Mouse (Mus musculus) embryonic facial prominence, embryonic 15.5 days (tissue): Measurements from ENCODE around the gene Csrp1. TPM values are rescaled to one million over a fixed set of nuclear protein-coding genes. Genes with fewer than 3 reads are reported as not detected.

Source experiments
- ATAC-seq: fragments of 200-750 bp; cut with Nextera tagmentation; 2 replicates; pipeline ENCODE4 v1.8.0; 2017; ENCODE audit warnings: low read depth, moderate TSS enrichment; ENCODE audit not compliant: insufficient number of reproducible peaks, low FRiP score, low TSS enrichment
- H3K27ac ChIP-seq: fragments of 300-500 bp; sonication (generic); replicated peaks from 2 replicates; pipeline ENCODE4 v1.5.1; 2015; ENCODE audit warnings: mild to moderate bottlenecking, inconsistent platforms
- H3K27me3 ChIP-seq: fragments of 300-500 bp; sonication (generic); 2 replicates; pipeline ENCODE4 v1.6.1; 2015; ENCODE audit warnings: inconsistent platforms
- H3K36me3 ChIP-seq: fragments of 300-500 bp; sonication (generic); 2 replicates; pipeline ENCODE4 v1.6.1; 2015; ENCODE audit warnings: mild to moderate bottlenecking, inconsistent platforms
- H3K4me1 ChIP-seq: fragments of 300-500 bp; sonication (generic); 2 replicates; pipeline ENCODE4 v1.6.1; 2015; ENCODE audit warnings: inconsistent platforms
- H3K4me2 ChIP-seq: fragments of 300-500 bp; sonication (generic); replicated peaks from 2 replicates; pipeline ENCODE4 v1.6.1; 2015; ENCODE audit warnings: mild to moderate bottlenecking, inconsistent platforms
- H3K4me3 ChIP-seq: fragments of 300-500 bp; sonication (generic); replicated peaks from 2 replicates; pipeline ENCODE4 v1.5.1; 2015; ENCODE audit warnings: mild to moderate bottlenecking, inconsistent platforms
- H3K9ac ChIP-seq: fragments of 300-500 bp; sonication (generic); 2 replicates; pipeline ENCODE4 v1.6.1; 2015; ENCODE audit warnings: inconsistent platforms
- H3K9me3 ChIP-seq: fragments of 300-500 bp; sonication (generic); replicated peaks from 2 replicates; pipeline ENCODE4 v1.6.1; 2016; ENCODE audit warnings: inconsistent platforms
- WGBS: fragments of 180-500 bp; shearing (Covaris S2); methylation state at CpG from one replicate; pipeline ENCODE4 v1.1.7; 2015; 5-methylcytosine and 5-hydroxymethylcytosine counted together
- polyA plus RNA-seq: library from polyadenylated mRNA; unstranded; fragments of >200 nt; fragmentation: Nextera tagmentation; extraction: Ambion mirVana; gene quantifications from 2 replicates; pipeline ENCODE4 v1.2.1, GENCODE M21; 2015

The Csrp1 gene
- polyA plus RNA-seq: 118 and 128 TPM in 2 replicates

DNA sequence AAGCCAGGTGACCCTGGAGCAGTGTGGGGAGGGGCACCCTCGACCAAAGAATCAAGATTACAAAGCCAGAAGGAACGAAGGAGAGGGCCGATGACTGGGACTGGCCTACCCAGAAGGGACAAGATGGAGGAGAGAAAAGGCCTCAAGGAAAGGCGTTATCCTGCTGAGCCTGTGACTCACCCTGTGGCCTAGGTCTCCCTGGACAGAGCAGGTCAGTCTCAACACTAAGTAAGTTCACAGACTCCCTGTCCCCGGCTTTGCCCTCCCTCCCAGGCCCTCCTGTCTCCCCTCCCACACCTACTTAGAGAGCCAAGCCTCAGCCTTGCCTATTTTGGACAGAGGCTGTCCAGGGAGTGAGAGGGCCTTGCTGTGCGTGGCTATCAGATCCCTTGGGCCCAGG is at the start of gene Csrp1:
Csrp1 (plus strand) TSS at position 79 of the 400 bp plus-strand sequence.
- H3K4me1 ChIP-seq: 0 out of 2 replicates have a peak, but pooled peaks cover 4% of the 10 kb centered on the region
- H3K4me3 ChIP-seq: no peak within 1 kb of the TSS
- H3K4me2 ChIP-seq: no peak within 1 kb of the TSS
- H3K27me3 ChIP-seq: no peaks in the 10 kb centered on the region
- H3K27ac ChIP-seq: no peak within 1 kb of the TSS
- H3K9ac ChIP-seq: no peak within 1 kb of the TSS
- ATAC-seq: 0 out of 2 replicates have a peak, but pooled peaks have one; percentile 22
- H3K36me3 ChIP-seq: no peaks in the 10 kb centered on the region
- H3K9me3 ChIP-seq: no peaks in the 10 kb centered on the region
- WGBS: 65% methylated on average over 6 of the region's 6 CpGs

DNA sequence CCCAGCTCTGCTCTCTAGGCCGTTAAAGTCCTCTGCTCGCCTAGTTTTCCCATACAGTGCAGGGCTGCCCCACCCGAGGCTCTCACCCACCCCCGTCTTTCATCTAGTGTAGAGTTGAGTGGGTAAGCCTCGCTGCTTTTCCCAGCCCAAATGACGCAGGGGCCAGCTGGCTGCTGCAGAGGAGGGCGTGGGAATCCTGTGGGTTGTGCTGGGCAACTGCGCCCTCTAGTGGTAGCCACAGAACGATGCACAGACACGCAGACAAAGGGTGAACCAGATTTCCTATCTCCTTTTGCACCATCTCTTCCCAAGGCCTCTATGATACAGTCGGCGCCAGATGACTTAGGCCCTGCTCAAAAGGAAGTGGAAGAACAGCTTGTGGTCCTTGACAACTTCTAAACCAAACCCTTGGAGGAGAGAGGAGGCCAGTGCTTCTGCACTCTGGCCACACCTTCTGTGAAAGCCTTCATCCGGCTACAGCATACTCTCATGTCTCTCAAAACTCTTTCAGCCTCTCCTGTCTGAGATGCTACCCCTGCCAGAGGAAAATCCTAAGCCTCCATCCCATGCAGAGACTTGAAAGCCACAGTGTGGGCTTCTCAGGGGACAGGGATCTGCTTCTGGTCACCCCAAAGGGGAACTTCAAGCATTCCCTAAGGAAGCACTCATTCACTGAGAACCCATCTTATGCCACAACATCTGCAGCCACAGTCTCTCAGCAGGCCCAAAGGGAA is 49.3 kb upstream of the Csrp1 start:
- no peaks in the 10 kb centered on the region for H3K36me3 ChIP-seq
- peak overlapping the region; percentile 40 for H3K4me2 ChIP-seq
- WGBS: 8% methylated on average over 13 of the region's 13 CpGs
- peak; percentile 64 for ATAC-seq
- no peak overlapping the region for H3K9ac ChIP-seq
- H3K27me3 ChIP-seq: 0 out of 2 replicates have a peak, but pooled peaks cover 5% of the 10 kb centered on the region
- no peak overlapping the region for H3K4me3 ChIP-seq
- peak overlapping the region; percentile 39; the same call in 1 of the 2 replicates for H3K27ac ChIP-seq
- H3K4me1 ChIP-seq: peaks cover 42% of the 10 kb centered on the region
- no peaks in the 10 kb centered on the region for H3K9me3 ChIP-seq

DNA sequence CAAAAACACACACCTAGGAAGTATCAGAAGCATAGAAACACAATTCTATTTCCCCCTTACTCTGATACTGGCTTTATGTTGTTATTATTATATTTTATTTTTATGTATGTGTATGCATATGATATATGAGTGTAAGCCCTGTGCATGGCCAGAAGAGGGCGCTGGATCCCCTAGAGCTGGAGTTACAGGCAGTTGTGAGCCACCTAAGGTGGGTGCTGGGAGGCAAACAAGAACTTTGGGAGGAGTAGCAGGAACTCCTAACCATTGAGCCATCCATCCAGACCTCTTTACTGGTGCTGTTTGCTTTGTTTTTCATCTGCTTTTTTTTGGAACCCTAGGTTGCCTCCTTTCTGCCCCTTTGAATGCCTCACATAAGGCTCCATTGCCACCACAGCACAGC is 48.5 kb upstream of the Csrp1 start:
- H3K27me3 ChIP-seq: 0 out of 2 replicates have a peak, but pooled peaks cover 5% of the 10 kb centered on the region
- peaks cover 41% of the 10 kb centered on the region for H3K4me1 ChIP-seq
- H3K9ac ChIP-seq: no peak overlapping the region
- H3K9me3 ChIP-seq: no peaks in the 10 kb centered on the region
- no peak overlapping the region for H3K4me3 ChIP-seq
- WGBS: 21% methylated on average over 1 of the region's 1 CpGs
- no peak overlapping the region for H3K4me2 ChIP-seq
- no peak overlapping the region for H3K27ac ChIP-seq
- ATAC-seq: no peak
- no peaks in the 10 kb centered on the region for H3K36me3 ChIP-seq

DNA sequence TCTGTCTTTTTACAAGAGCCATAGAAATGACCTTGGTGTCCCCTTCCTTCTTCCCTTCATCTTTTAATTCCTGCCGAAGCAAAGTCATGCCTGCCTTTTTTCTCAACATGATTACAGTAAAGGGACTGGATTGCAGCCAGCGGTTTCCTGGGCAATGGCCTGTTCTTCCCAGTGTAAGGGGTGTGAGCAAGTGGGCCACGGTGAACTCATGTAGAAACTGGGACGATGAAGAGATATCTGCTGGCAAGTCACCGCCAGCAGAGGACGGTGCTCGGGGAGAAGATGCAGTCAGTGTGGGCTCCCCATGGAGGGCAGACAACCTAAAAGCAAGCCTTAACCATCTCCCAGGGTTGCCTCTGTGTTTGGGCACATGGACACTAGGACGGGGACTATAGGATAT is 47.9 kb upstream of the Csrp1 start:
- Histone ChIP-seq H3K9ac (no peak overlapping the region), H3K4me1 (peaks cover 41% of the 10 kb centered on the region), H3K27ac (0 out of 2 replicates have a peak overlapping the region, but pooled peaks have one; percentile 8), H3K4me2 (no peak overlapping the region), H3K4me3 (no peak overlapping the region), H3K36me3 (no peaks in the 10 kb centered on the region), H3K27me3 (0 out of 2 replicates have a peak, but pooled peaks cover 5% of the 10 kb centered on the region), H3K9me3 (no peaks in the 10 kb centered on the region)
- 66% methylated on average over 8 of the region's 8 CpGs for WGBS
- no peak for ATAC-seq

DNA sequence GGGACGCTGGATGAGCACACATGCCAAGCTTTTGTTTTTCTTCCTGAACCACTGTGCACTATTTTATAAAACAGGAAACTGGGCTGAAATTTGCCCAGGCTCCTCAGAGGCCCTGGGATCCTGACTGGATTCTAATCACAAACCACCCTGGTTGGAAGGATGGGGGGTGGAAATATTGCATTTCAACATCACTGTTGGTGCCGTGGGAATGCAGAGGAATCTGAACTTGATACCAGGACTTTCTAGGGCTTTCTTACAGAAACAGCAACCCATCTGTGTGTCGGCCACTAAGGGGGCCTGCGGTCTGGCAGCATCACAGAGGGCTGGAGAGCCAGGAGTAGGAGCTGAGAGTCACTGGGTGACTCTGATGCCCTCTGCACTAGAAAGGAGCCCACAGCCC is 47.5 kb upstream of the Csrp1 start:
- Histone ChIP-seq H3K4me3 (no peak overlapping the region), H3K4me2 (no peak overlapping the region), H3K9ac (no peak overlapping the region), H3K9me3 (no peaks in the 10 kb centered on the region), H3K27me3 (0 out of 2 replicates have a peak, but pooled peaks cover 5% of the 10 kb centered on the region), H3K27ac (0 out of 2 replicates have a peak overlapping the region, but pooled peaks have one; percentile 8), H3K4me1 (peaks cover 41% of the 10 kb centered on the region), H3K36me3 (no peaks in the 10 kb centered on the region)
- ATAC-seq: no peak
- 54% methylated on average over 4 of the region's 4 CpGs for whole genome bisulfite sequencing

DNA sequence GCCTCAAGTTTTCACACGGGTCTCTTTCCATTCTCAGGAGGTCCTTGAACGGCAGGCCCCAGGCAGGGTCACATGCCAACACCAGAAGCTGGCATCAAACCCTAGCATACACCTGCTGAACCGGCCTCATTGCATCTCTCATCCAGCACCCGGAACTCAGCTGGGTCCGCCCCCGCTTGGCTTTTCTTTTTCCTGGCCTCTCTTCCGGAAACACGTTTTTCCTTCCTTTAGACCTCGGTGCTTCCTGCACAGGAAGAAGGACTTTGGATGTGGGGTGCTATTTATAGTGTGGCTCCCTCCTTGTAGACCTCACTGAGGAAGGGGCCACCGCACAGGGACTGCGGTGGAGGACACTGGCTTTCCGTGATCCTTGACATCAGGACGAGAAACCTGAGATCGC is 46.4 kb upstream of the Csrp1 start:
- Histone ChIP-seq H3K27me3 (0 out of 2 replicates have a peak, but pooled peaks cover 5% of the 10 kb centered on the region), H3K4me3 (no peak overlapping the region), H3K27ac (no peak overlapping the region), H3K9ac (no peak overlapping the region), H3K4me1 (peaks cover 36% of the 10 kb centered on the region), H3K36me3 (no peaks in the 10 kb centered on the region), H3K9me3 (no peaks in the 10 kb centered on the region), H3K4me2 (no peak overlapping the region)
- no peak for ATAC-seq
- WGBS: 77% methylated on average over 14 of the region's 14 CpGs

DNA sequence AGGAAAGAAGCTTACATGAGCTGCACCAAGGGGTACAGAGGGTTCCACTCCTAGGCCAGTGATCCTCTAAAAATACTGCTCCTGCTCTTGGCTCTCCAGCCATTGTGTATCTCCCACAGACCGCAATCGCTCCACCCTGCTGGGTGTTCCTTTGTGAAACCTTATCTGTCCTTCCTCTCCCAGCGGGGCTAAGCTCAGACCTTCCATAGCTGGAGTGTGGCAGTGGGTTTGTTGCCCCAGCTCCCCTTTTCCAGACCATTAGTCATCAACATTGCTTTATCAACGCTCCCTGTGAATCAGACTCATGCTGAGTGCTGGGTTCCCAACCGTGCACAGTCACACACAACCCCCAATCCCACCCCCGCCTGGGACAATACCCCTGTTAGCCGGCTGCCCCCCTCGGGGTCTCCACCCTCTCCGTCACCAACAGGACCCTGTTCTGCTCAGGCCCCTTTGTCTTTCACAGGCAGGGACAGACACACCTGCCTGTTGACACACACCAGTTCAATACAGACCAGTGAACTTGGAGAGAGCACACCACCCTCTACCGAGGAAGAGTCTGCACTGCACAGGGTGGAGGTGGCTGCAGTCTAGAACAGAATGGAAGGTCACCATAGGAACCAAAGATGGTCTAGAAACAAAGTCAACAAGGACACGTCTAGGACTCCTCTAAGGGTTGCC is 44.3 kb upstream of the Csrp1 start:
- no peak for ATAC-seq
- H3K9ac ChIP-seq: no peak overlapping the region
- H3K27me3 ChIP-seq: no peaks in the 10 kb centered on the region
- no peak overlapping the region for H3K4me2 ChIP-seq
- no peaks in the 10 kb centered on the region for H3K36me3 ChIP-seq
- 39% methylated on average over 11 of the region's 11 CpGs for WGBS
- no peak overlapping the region for H3K4me3 ChIP-seq
- peaks cover 15% of the 10 kb centered on the region for H3K4me1 ChIP-seq
- no peaks in the 10 kb centered on the region for H3K9me3 ChIP-seq
- H3K27ac ChIP-seq: no peak overlapping the region

DNA sequence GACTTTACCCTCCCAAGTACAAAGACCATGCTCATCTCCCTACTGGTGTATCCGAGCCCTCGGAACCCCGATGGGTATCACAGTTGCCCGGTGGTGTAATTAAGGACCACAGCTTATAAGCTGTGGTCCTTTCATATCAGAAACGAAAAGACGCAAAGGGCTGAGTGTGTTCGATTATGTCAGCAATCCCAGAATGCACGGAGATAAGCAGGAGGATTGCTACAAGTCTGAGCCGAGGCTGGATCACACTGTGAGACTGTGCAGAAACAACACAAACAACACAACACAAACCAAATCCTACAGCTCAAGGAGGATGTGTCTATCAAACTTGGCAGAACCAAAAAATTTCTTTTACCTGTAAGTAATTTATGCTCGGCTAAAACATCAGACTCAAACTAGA is 43.6 kb upstream of the Csrp1 start:
- 81% methylated on average over 10 of the region's 10 CpGs for WGBS
- Histone ChIP-seq H3K4me2 (no peak overlapping the region), H3K9me3 (no peaks in the 10 kb centered on the region), H3K27ac (no peak overlapping the region), H3K36me3 (no peaks in the 10 kb centered on the region), H3K9ac (no peak overlapping the region), H3K4me1 (peaks cover 12% of the 10 kb centered on the region), H3K27me3 (no peaks in the 10 kb centered on the region), H3K4me3 (no peak overlapping the region)
- no peak for ATAC-seq

DNA sequence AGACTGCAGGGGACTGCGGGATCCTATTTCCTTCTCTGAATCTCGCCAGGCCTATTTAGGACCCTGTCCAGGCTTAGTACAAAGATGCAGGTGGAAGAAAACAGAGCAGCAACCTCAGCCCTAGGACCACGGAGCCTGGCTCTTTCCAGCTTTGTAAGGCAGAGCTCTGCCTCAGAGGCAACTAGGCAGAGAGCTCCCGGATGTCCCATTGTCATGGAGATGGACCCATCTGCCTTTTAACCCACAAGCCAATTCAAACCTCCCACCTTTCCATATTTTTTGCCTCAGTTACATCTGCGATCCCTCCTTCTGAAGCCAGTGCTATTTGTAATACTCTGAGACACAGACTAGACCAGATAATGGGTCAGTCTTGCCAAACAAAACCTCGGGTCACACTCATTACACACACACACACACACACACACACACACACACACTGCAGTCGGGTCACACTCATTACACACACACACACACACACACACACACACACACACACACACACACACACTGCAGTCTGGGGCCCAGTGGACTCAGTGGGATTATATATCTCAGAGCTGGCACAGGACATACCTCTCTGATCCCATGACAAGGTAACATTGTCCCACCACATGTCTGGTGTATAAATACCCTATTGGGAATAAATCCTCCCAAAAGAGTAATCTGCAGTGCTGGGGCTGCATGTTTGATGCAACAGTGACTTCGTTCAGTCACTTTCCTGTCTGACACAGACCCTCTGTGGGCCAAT is 42.8 kb upstream of the Csrp1 start:
- H3K9ac ChIP-seq: no peak overlapping the region
- H3K27ac ChIP-seq: no peak overlapping the region
- ATAC-seq: no peak
- H3K36me3 ChIP-seq: no peaks in the 10 kb centered on the region
- H3K27me3 ChIP-seq: no peaks in the 10 kb centered on the region
- no peaks in the 10 kb centered on the region for H3K9me3 ChIP-seq
- no peak overlapping the region for H3K4me3 ChIP-seq
- no peak overlapping the region for H3K4me2 ChIP-seq
- WGBS: 54% methylated on average over 8 of the region's 8 CpGs
- peaks cover 10% of the 10 kb centered on the region for H3K4me1 ChIP-seq

DNA sequence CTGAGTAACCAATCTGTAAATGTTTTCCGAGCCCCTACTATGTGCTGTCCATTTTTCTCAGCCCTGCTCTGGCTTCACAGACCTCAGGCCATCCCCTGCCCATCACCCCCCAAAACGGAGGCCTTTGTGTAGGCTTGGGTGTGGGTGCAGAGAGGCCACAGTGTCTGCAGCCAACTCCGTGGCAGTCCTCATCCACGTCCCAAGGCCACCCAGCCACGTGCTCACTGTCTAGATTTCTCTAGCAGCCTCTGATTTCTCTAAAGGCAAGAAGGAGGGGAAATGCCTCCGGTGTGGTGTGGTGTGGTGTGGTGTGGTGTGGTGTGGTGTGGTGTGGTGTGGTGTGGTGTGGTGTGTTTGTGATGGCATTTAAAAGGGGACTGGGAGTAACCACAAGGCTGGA is 41.7 kb upstream of the Csrp1 start:
- H3K9ac ChIP-seq: no peak overlapping the region
- ATAC-seq: no peak
- WGBS: 80% methylated on average over 6 of the region's 6 CpGs

DNA sequence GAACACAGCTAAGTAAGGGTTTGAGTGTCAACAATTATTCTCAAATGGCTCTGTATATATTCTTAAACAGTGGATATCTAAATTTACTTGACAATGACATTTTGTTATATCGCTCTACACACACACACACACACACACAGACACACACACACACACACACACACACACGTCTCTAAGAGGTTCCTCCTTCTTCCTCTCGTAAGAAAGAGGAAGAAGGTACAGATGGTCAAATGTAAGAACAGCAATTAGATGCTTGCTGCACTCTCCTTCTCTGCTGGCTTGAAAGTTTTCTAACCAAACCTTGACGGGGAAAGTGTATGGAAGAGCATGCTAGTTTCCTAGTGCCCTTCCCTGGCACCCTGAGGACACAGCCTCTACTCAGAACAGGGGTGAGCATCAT is 39.1 kb upstream of the Csrp1 start:
- H3K4me3 ChIP-seq: no peak overlapping the region
- peaks cover 5% of the 10 kb centered on the region for H3K4me1 ChIP-seq
- no peaks in the 10 kb centered on the region for H3K27me3 ChIP-seq
- WGBS: 67% methylated on average over 4 of the region's 4 CpGs
- ATAC-seq: no peak
- no peaks in the 10 kb centered on the region for H3K36me3 ChIP-seq
- no peak overlapping the region for H3K27ac ChIP-seq
- no peaks in the 10 kb centered on the region for H3K9me3 ChIP-seq
- no peak overlapping the region for H3K9ac ChIP-seq
- no peak overlapping the region for H3K4me2 ChIP-seq

More for the DNA sequence above, 41.7 kb upstream of the Csrp1 start:
- Histone ChIP-seq H3K4me3 (no peak overlapping the region), H3K27me3 (no peaks in the 10 kb centered on the region), H3K27ac (no peak overlapping the region), H3K4me1 (peaks cover under 1% of the 10 kb centered on the region; the same call in 1 of the 2 replicates), H3K36me3 (no peaks in the 10 kb centered on the region), H3K4me2 (no peak overlapping the region), H3K9me3 (no peaks in the 10 kb centered on the region)
